Comparison of ENCODE assay signal across 12 mouse cellular contexts in the genomic region with DNA sequence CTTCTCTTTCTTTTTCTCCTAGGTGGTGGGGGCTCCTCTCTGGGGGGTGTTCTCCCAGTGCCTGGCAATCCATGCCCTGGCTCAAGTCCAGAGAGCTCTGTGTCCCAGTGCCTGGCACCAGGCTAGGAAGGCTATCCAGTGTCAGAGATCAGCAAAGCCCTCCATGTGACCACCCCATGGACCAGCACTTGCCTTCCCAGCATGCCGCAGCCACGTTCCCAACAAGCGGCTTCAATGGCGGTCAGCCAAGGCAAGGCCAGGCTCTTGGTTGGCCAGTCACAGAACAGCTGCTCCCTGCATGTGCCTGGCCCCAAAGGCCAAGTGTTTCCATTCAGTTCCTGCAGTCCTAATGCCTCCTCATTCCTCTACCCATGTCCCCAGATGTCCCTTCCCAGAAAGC. TPM values are rescaled to one million over a fixed set of nuclear protein-coding genes. Genes with fewer than 3 reads are reported as not detected.
A peak's percentile ranks its signal among the peaks of the same experiment; 100 is the strongest.
DNase-seq lines count a peak whose midpoint lies in the region; ATAC-seq and TF ChIP-seq lines count a peak whose summit lies in the region.
"Had no signal": no experiment of that assay in that cellular context is flagged by ENCODE, and none has a peak within 500 bp of the region (broad histone marks: within the 10 kb centered on the region; RNA-seq: fewer than 3 reads in every experiment).

No protein-coding gene starts in this region.

- no peak overlapping the region for H3K9ac ChIP-seq in heart, embryonic 11.5 days (ENCODE audit: low read depth, low read length)
- H3K9ac ChIP-seq: hindbrain, embryonic 13.5 days; liver, embryonic 13.5 days; neural tube, embryonic 12.5 days had no signal

- no peaks in the 10 kb centered on the region for H3K79me2 ChIP-seq in myocyte (ENCODE audit: control insufficient read depth, insufficient read depth)

- H3K4me3 ChIP-seq in heart, embryonic 11.5 days (ENCODE audit: low read depth, low read length): no peak overlapping the region
- H3K4me3 ChIP-seq in myocyte: no peak overlapping the region
- H3K4me3 ChIP-seq: hindbrain, embryonic 13.5 days; liver, embryonic 13.5 days; neural tube, embryonic 12.5 days had no signal

- intact Hi-C loops in heart, postnatal 14 days (cut with DNase I): no loop called here

- H3K4me2 ChIP-seq in heart, embryonic 11.5 days: no peak overlapping the region
- H3K4me2 ChIP-seq in myocyte (ENCODE audit: low read depth): peak overlapping the region; percentile 24
- H3K4me2 ChIP-seq: hindbrain, embryonic 13.5 days; liver, embryonic 13.5 days; neural tube, embryonic 12.5 days had no signal

- no peak for ATAC-seq in heart, embryonic 11.5 days (replicated peaks; ENCODE audit: insufficient number of reproducible peaks, low FRiP score, low TSS enrichment)

- H3K27ac ChIP-seq in heart, embryonic 11.5 days (ENCODE audit: low read depth, low read length): no peak overlapping the region
- H3K27ac ChIP-seq: hindbrain, embryonic 13.5 days; liver, embryonic 13.5 days; neural tube, embryonic 12.5 days had no signal

- H3K27me3 ChIP-seq in heart, embryonic 11.5 days (ENCODE audit: control insufficient read depth, insufficient read depth, low read length): no peaks in the 10 kb centered on the region
- H3K27me3 ChIP-seq in myocyte (ENCODE audit: control insufficient read depth, insufficient read depth, insufficient read length): no peaks in the 10 kb centered on the region
- H3K27me3 ChIP-seq: hindbrain, embryonic 13.5 days; liver, embryonic 13.5 days; neural tube, embryonic 12.5 days had no signal

- H3K9me3 ChIP-seq in heart, embryonic 11.5 days (replicated peaks; ENCODE audit: control insufficient read depth, low read length): no peaks in the 10 kb centered on the region
- H3K9me3 ChIP-seq: hindbrain, embryonic 13.5 days; liver, embryonic 13.5 days; neural tube, embryonic 12.5 days had no signal

- H3K4me1 ChIP-seq in heart, embryonic 11.5 days (ENCODE audit: control insufficient read depth, insufficient read depth, low read length): peaks cover 9% of the 10 kb centered on the region; the same call in 1 of the 2 replicates
- H3K4me1 ChIP-seq: hindbrain, embryonic 13.5 days; liver, embryonic 13.5 days; neural tube, embryonic 12.5 days had no signal

- peak; percentile 14 to 24 for DNase-seq in heart, postnatal 14 days
- peak; percentile 14 for DNase-seq in right cerebral cortex, postnatal 14 days
- no peak for DNase-seq in right cerebral cortex, adult 18-20 months
- DNase-seq in cerebellum, adult 9-11 months: peak; percentile 25
- no peak for DNase-seq in Muller cell, postnatal 12 days (ENCODE audit: inconsistent ontology term)
- DNase-seq in layer of hippocampus, adult 18-20 months (ENCODE audit: low spot score in 2 of 2): no peak
- DNase-seq: liver, embryonic 13.5 days had no signal

- H3ac ChIP-seq in myocyte (ENCODE audit: control insufficient read depth, insufficient read length): no peak overlapping the region

- no peaks in the 10 kb centered on the region for H3K36me3 ChIP-seq in heart, embryonic 11.5 days (ENCODE audit: control insufficient read depth, insufficient read depth, low read length)
- no peaks in the 10 kb centered on the region for H3K36me3 ChIP-seq in myocyte (ENCODE audit: control insufficient read depth, insufficient read depth)
- H3K36me3 ChIP-seq: hindbrain, embryonic 13.5 days; liver, embryonic 13.5 days; neural tube, embryonic 12.5 days had no signal

- WGBS in heart, embryonic 11.5 days (ENCODE audit: insufficient replicate concordance): 89% methylated on average over 4 of the region's 4 CpGs

- TF ChIP-seq POLR2A in myocyte (IDR thresholded peaks at IDR 0.05; ENCODE audit: insufficient read length, low read depth): no peak

TF ChIP-seq in myocyte, 11 proteins besides CTCF, POLR2A, EP300 and RAD21:
- TF ChIP-seq MYOG (IDR thresholded peaks at IDR 0.05; ENCODE audit: control insufficient read depth in 1 of 3, insufficient read depth in 1 of 3, insufficient read length in 2 of 3, low read depth in 2 of 3) (peak; percentile 87 to 98 (median 92)), TCF3 (IDR thresholded peaks at IDR 0.05; ENCODE audit: insufficient read length, low read depth) (no peak), MYOD1 (IDR thresholded peaks at IDR 0.05; ENCODE audit: control insufficient read depth in 1 of 3, insufficient read length in 2 of 3, low read depth in 2 of 3) (peak in 2 of 3 experiments; percentile 80 to 95), TCF12 (IDR thresholded peaks at IDR 0.05; ENCODE audit: insufficient read depth, poor library complexity, severe bottlenecking) (peak; percentile 34), USF1 (IDR thresholded peaks at IDR 0.05; ENCODE audit: low read depth) (peak; percentile 12)

RNA-seq across cellular contexts. Expression of a gene that starts 53.2 kb away (rescaled TPM):
- total RNA-seq in heart, postnatal 14 days (2021): under 1 TPM; 0.29 to 0.33 TPM
- 0.04 and 0.15 TPM in 2 replicates for polyA plus RNA-seq in heart, embryonic 11.5 days (2014; fragmentation: Nextera tagmentation; extraction: Ambion mirVana)
- 0.54 TPM for polyA plus RNA-seq in myocyte (2012; fragmentation: generic; extraction: Trizol)
- 10 to 100 TPM; 40.1 to 40.8 TPM for total RNA-seq in layer of hippocampus, adult 18-20 months (2021)
- total RNA-seq: megakaryocyte-erythroid progenitor cell, adult 5-6 weeks had no signal

Comparison
In these comparisons a context has a peak if more than half of its experiments do, and no peak if none do; other contexts are left out.
1. DNase-seq: peak in heart, postnatal 14 days (2 of 2), right cerebral cortex, postnatal 14 days (single experiment) and cerebellum, adult 9-11 months (single experiment); none in right cerebral cortex, adult 18-20 months (single experiment), Muller cell, postnatal 12 days (single experiment) and layer of hippocampus, adult 18-20 months (0 of 2).
2. RNA of a gene that starts 53.2 kb away (total RNA-seq): 40.1 to 40.8 TPM in layer of hippocampus, adult 18-20 months; 0.29 to 0.33 TPM in heart, postnatal 14 days; every median in the first group is over 10 times any median in the second.